Mouse (Mus musculus) intestine, embryonic 16.5 days (tissue): ENCODE results near the gene Xylt2. TPM values are rescaled to one million over a fixed set of nuclear protein-coding genes. Genes with fewer than 3 reads are reported as not detected.
A peak's percentile ranks its signal among the peaks of the same experiment; 100 is the strongest.

ENCODE experiments used
- ATAC-seq: fragments of 200-750 bp; cut with Nextera tagmentation; 2 replicates; pipeline ENCODE4 v1.8.0; 2017; ENCODE audit warnings: moderate TSS enrichment, moderate library complexity
- H3K27ac ChIP-seq: fragments of 300-500 bp; sonication (generic); 2 replicates; pipeline ENCODE4 v1.5.1; 2014; ENCODE audit warnings: mild to moderate bottlenecking, low read length
- H3K27me3 ChIP-seq: fragments of 300-500 bp; sonication (generic); replicated peaks from 2 replicates; pipeline ENCODE4 v1.6.1; 2014; ENCODE audit warnings: low read length, control low read depth, mixed read lengths; ENCODE audit not compliant: control insufficient read depth, insufficient read depth
- H3K36me3 ChIP-seq: fragments of 300-500 bp; sonication (generic); 2 replicates; pipeline ENCODE4 v1.6.1; 2014; ENCODE audit warnings: low read length, control low read depth; ENCODE audit not compliant: control insufficient read depth, insufficient read depth
- H3K4me1 ChIP-seq: fragments of 300-500 bp; sonication (generic); 2 replicates; pipeline ENCODE4 v1.6.1; 2014; ENCODE audit warnings: low read length, control low read depth, mixed read lengths; ENCODE audit not compliant: control insufficient read depth, insufficient read depth
- H3K4me2 ChIP-seq: fragments of 300-500 bp; sonication (generic); 2 replicates; pipeline ENCODE4 v1.6.1; 2014; ENCODE audit warnings: low read depth, low read length, control low read depth
- H3K4me3 ChIP-seq: fragments of 300-500 bp; sonication (generic); 2 replicates; pipeline ENCODE4 v1.5.1; 2014; ENCODE audit warnings: mild to moderate bottlenecking, low read length
- H3K9ac ChIP-seq: fragments of 300-500 bp; sonication (generic); 2 replicates; pipeline ENCODE4 v1.6.1; 2014; ENCODE audit warnings: low read depth, low read length
- H3K9me3 ChIP-seq: fragments of 300-500 bp; sonication (generic); 2 replicates; pipeline ENCODE4 v1.6.1; 2016; ENCODE audit warnings: low read length, control low read depth; ENCODE audit not compliant: control insufficient read depth
- WGBS: fragments of 180-500 bp; shearing (Covaris S2); extraction: QIAGEN DNeasy Blood & Tissue Kit; methylation state at CpG from one replicate; pipeline ENCODE4 v1.1.7; 2014; 5-methylcytosine and 5-hydroxymethylcytosine counted together
- polyA plus RNA-seq: library from polyadenylated mRNA; unstranded; fragments of >200 nt; fragmentation: Nextera tagmentation; extraction: Ambion mirVana; gene quantifications from 2 replicates; pipeline ENCODE4 v1.2.1, GENCODE M21; 2015

Xylt2 gene
- polyA plus RNA-seq, 1 experiment from 2014 or later = 11.3 TPM

- Histone ChIP-seq H3K4me1 (peaks cover 16% of the 10 kb centered on the region; the same call in 1 of the 2 replicates), H3K36me3 (0 out of 2 replicates have a peak, but pooled peaks cover under 1% of the 10 kb centered on the region), H3K27ac (peak within 1 kb of the TSS; percentile 90), H3K4me2 (peak within 1 kb of the TSS; percentile 73), H3K9ac (peak within 1 kb of the TSS; percentile 91), H3K9me3 (no peaks in the 10 kb centered on the region), H3K27me3 (no peaks in the 10 kb centered on the region), H3K4me3 (peak within 1 kb of the TSS; percentile 92)
- WGBS = 4% methylated on average over 41 of the region's 41 CpGs
- peak; percentile 86 for ATAC-seq
These were observed 48.0 kb downstream of the Xylt2 start, which contains the start of gene Lrrc59 for GRCm38 (mm10) chr11:94629199-94629883. Gene Lrrc59, plus strand, starts transcription at chr11:94629767.

GRCm38 (mm10) chr11:94622162-94622561, 55.2 kb downstream of the Xylt2 start:
- H3K27me3 ChIP-seq = no peaks in the 10 kb centered on the region
- H3K4me1 ChIP-seq = no peaks in the 10 kb centered on the region
- H3K9me3 ChIP-seq = no peaks in the 10 kb centered on the region
- WGBS = 82% methylated on average over 2 of the region's 2 CpGs
- H3K27ac ChIP-seq = no peak overlapping the region
- no peak overlapping the region for H3K4me2 ChIP-seq
- no peaks in the 10 kb centered on the region for H3K36me3 ChIP-seq
- H3K4me3 ChIP-seq = no peak overlapping the region
- no peak overlapping the region for H3K9ac ChIP-seq
- ATAC-seq = no peak

GRCm38 (mm10) chr11:94621458-94621852, 55.9 kb downstream of the Xylt2 start:
- H3K4me3 ChIP-seq = no peak overlapping the region
- H3K4me2 ChIP-seq = no peak overlapping the region
- no peaks in the 10 kb centered on the region for H3K27me3 ChIP-seq
- H3K36me3 ChIP-seq = no peaks in the 10 kb centered on the region
- no peaks in the 10 kb centered on the region for H3K9me3 ChIP-seq
- H3K9ac ChIP-seq = no peak overlapping the region
- H3K4me1 ChIP-seq = no peaks in the 10 kb centered on the region
- H3K27ac ChIP-seq = no peak overlapping the region
- no peak for ATAC-seq

GRCm38 (mm10) chr11:94620766-94621457, 56.4 kb downstream of the Xylt2 start:
- H3K27me3 ChIP-seq = no peaks in the 10 kb centered on the region
- H3K4me3 ChIP-seq = no peak overlapping the region
- no peak overlapping the region for H3K27ac ChIP-seq
- WGBS = 59% methylated on average over 6 of the region's 6 CpGs
- ATAC-seq = no peak
- no peak overlapping the region for H3K9ac ChIP-seq
- H3K9me3 ChIP-seq = no peaks in the 10 kb centered on the region
- no peaks in the 10 kb centered on the region for H3K36me3 ChIP-seq
- no peaks in the 10 kb centered on the region for H3K4me1 ChIP-seq
- no peak overlapping the region for H3K4me2 ChIP-seq

GRCm38 (mm10) chr11:94617646-94618045, 59.7 kb downstream of the Xylt2 start:
- no peak for ATAC-seq
- H3K4me2 ChIP-seq = no peak overlapping the region
- no peak overlapping the region for H3K9ac ChIP-seq
- 86% methylated on average over 2 of the region's 2 CpGs for WGBS
- H3K4me1 ChIP-seq = no peaks in the 10 kb centered on the region
- no peaks in the 10 kb centered on the region for H3K9me3 ChIP-seq
- no peaks in the 10 kb centered on the region for H3K36me3 ChIP-seq
- no peaks in the 10 kb centered on the region for H3K27me3 ChIP-seq
- no peak overlapping the region for H3K4me3 ChIP-seq
- H3K27ac ChIP-seq = no peak overlapping the region

- WGBS = 35% methylated on average over 4 of the region's 4 CpGs
- ATAC-seq = no peak
- H3K27ac ChIP-seq = no peak overlapping the region
These were observed 61.8 kb downstream of the Xylt2 start for GRCm38 (mm10) chr11:94615494-94615893.

GRCm38 (mm10) chr11:94614603-94615002, 62.7 kb downstream of the Xylt2 start:
- H3K27ac ChIP-seq = no peak overlapping the region

More at GRCm38 (mm10) chr11:94615494-94615893, 61.8 kb downstream of the Xylt2 start:
- no peaks in the 10 kb centered on the region for H3K9me3 ChIP-seq
- no peak overlapping the region for H3K4me2 ChIP-seq
- H3K4me1 ChIP-seq = no peaks in the 10 kb centered on the region
- H3K36me3 ChIP-seq = no peaks in the 10 kb centered on the region
- no peak overlapping the region for H3K4me3 ChIP-seq
- no peak overlapping the region for H3K9ac ChIP-seq
- no peaks in the 10 kb centered on the region for H3K27me3 ChIP-seq

More at GRCm38 (mm10) chr11:94614603-94615002, 62.7 kb downstream of the Xylt2 start:
- Histone ChIP-seq H3K4me3 (no peak overlapping the region), H3K9me3 (no peaks in the 10 kb centered on the region), H3K4me1 (no peaks in the 10 kb centered on the region), H3K27me3 (no peaks in the 10 kb centered on the region), H3K4me2 (no peak overlapping the region), H3K9ac (no peak overlapping the region), H3K36me3 (no peaks in the 10 kb centered on the region)
- 56% methylated on average over 4 of the region's 4 CpGs for WGBS
- peak; percentile 84 for ATAC-seq

Other genes starting within 250 kb of the Xylt2 start
- gene Cacna1g, start 203.3 kb downstream of the Xylt2 start, polyA plus RNA-seq = 4.9 and 5.4 TPM in 2 replicates
- gene Spata20, start 191.3 kb downstream of the Xylt2 start, polyA plus RNA-seq = 0.13 and 0.16 TPM in 2 replicates
- gene Epn3, start 177.5 kb downstream of the Xylt2 start, polyA plus RNA-seq = 1.5 and 1.7 TPM in 2 replicates
- gene Mycbpap, start 155.8 kb downstream of the Xylt2 start, polyA plus RNA-seq = 3.0 and 3.2 TPM in 2 replicates
- gene Rsad1, start 128.3 kb downstream of the Xylt2 start, polyA plus RNA-seq = 2.4 and 3.6 TPM in 2 replicates
- gene Chad, start 112.5 kb downstream of the Xylt2 start, polyA plus RNA-seq = 1.2 and 1.6 TPM in 2 replicates
- gene Acsf2, start 75.6 kb downstream of the Xylt2 start, polyA plus RNA-seq = 3.0 and 3.3 TPM in 2 replicates
- 254 and 256 TPM in 2 replicates for gene Lrrc59, start 47.7 kb downstream of the Xylt2 start, polyA plus RNA-seq
- gene Mrpl27, start 23.7 kb downstream of the Xylt2 start, polyA plus RNA-seq = 141 and 151 TPM in 2 replicates
- 14.4 and 16.0 TPM in 2 replicates for gene Eme1, start 23.6 kb downstream of the Xylt2 start, polyA plus RNA-seq
- 0.42 and 0.50 TPM in 2 replicates for gene Gm11541, start 27.0 kb upstream of the Xylt2 start, polyA plus RNA-seq
- gene Cdc34b, start 64.3 kb upstream of the Xylt2 start, polyA plus RNA-seq = not detected in 2 replicates
- gene Tmem92, start 105.2 kb upstream of the Xylt2 start, polyA plus RNA-seq = 0.11 TPM in 1 of 2 replicates, not detected in the other